Mouse (Mus musculus): Measurements from ENCODE around the gene Eepd1.

- TF ChIP-seq CTCF (conservative IDR thresholded peaks at IDR 0.05; ENCODE audit: low read length) (no peak), POU5F1 (IDR thresholded peaks at IDR 0.05; ENCODE audit: borderline replicate concordance, low read length) (no peak), NANOG (IDR thresholded peaks at IDR 0.05; ENCODE audit: borderline replicate concordance, low read length) (no peak)
Observed at GRCm38 (mm10) chr9:25552532-25552931, 71.2 kb downstream of the Eepd1 start.
